Mouse (Mus musculus) intestine, embryonic 14.5 days (tissue): ENCODE measurements around the gene Sccpdh. TPM values are rescaled to one million over a fixed set of nuclear protein-coding genes. Genes with fewer than 3 reads are reported as not detected.
"Not testable (repeated sequence)": the region's sequence is repeated elsewhere in the genome, so short reads cannot be mapped to it uniquely, and the experiment has no call there.

Experiments used
- ATAC-seq: fragments of 200-750 bp; cut with Nextera tagmentation; replicated peaks from 2 replicates; pipeline ENCODE4 v1.8.0; 2017; ENCODE audit warnings: low read depth, moderate number of reproducible peaks, moderate TSS enrichment, moderate library complexity; ENCODE audit not compliant: low FRiP score, low TSS enrichment
- DNase-seq: peaks from one replicate; pipeline ENCODE4 v3.0.0-alpha.2; 2018; ENCODE audit warnings: low spot score
- H3K27ac ChIP-seq: fragments of 300-500 bp; sonication (generic); 2 replicates; pipeline ENCODE4 v1.5.1; 2014; ENCODE audit warnings: low read depth, mild to moderate bottlenecking, control low read depth
- H3K27me3 ChIP-seq: fragments of 300-500 bp; sonication (generic); replicated peaks from 2 replicates; pipeline ENCODE4 v1.6.1; 2014; ENCODE audit warnings: low read length, control low read depth; ENCODE audit not compliant: control insufficient read depth, insufficient read depth
- H3K36me3 ChIP-seq: fragments of 300-500 bp; sonication (generic); 2 replicates; pipeline ENCODE4 v1.6.1; 2014; ENCODE audit warnings: low read length, control low read depth; ENCODE audit not compliant: control insufficient read depth, insufficient read depth
- H3K4me1 ChIP-seq: fragments of 300-500 bp; sonication (generic); replicated peaks from 2 replicates; pipeline ENCODE4 v1.6.1; 2014; ENCODE audit warnings: low read length, control low read depth, mixed read lengths; ENCODE audit not compliant: control insufficient read depth, insufficient read depth
- H3K4me2 ChIP-seq: fragments of 300-500 bp; sonication (generic); 2 replicates; pipeline ENCODE4 v1.6.1; 2014; ENCODE audit warnings: low read length
- H3K4me3 ChIP-seq: fragments of 300-500 bp; sonication (generic); 2 replicates; pipeline ENCODE4 v1.5.1; 2014; ENCODE audit warnings: low read depth, low read length, control low read depth, mixed read lengths
- H3K9ac ChIP-seq: fragments of 300-500 bp; sonication (generic); 2 replicates; pipeline ENCODE4 v1.6.1; 2014; ENCODE audit warnings: mild to moderate bottlenecking, low read length
- H3K9me3 ChIP-seq: fragments of 300-500 bp; sonication (generic); 2 replicates; pipeline ENCODE4 v1.6.1; 2016; ENCODE audit warnings: low read length, control low read depth; ENCODE audit not compliant: control insufficient read depth
- WGBS: fragments of 180-500 bp; shearing (Covaris S2); extraction: QIAGEN DNeasy Blood & Tissue Kit; methylation state at CpG from one replicate; pipeline ENCODE4 v1.1.7; 2014; 5-methylcytosine and 5-hydroxymethylcytosine counted together
- polyA plus RNA-seq: library from polyadenylated mRNA; unstranded; fragments of >200 nt; fragmentation: Nextera tagmentation; extraction: Ambion mirVana; gene quantifications from 2 replicates; pipeline ENCODE4 v1.2.1, GENCODE M21; 2014

Sccpdh gene
- polyA plus RNA-seq, 1 experiment from 2014 or later, result 56.3 TPM

DNA sequence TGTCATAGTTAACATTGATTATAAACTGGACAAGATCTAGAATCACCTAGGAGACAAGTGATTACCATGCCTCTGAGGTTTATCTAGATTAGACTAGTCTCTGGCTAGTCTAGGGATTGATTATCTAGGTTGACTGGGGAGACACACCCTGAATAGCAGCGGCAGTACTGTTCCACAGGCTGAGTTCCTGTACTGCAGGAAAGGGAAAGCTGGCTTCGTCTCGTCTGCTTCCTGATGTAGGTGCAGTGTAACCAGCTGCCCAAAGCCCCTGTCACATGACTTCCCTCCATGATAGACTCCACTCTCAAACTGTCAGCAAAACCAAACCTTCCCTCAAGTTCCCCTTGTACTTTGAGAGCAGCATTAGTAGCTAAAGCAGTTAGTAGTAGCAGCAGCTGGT lies 36.1 kb downstream of the Sccpdh start:
- H3K9ac ChIP-seq, result no peak overlapping the region
- H3K4me2 ChIP-seq, result no peak overlapping the region
- 50% methylated on average over 3 of the region's 3 CpGs for WGBS
- DNase-seq, result no peak
- no peaks in the 10 kb centered on the region for H3K27me3 ChIP-seq
- no peak overlapping the region for H3K4me3 ChIP-seq
- H3K27ac ChIP-seq, result no peak overlapping the region
- H3K4me1 ChIP-seq, result no peaks in the 10 kb centered on the region
- H3K36me3 ChIP-seq, result no peaks in the 10 kb centered on the region
- no peak for ATAC-seq
- no peaks in the 10 kb centered on the region for H3K9me3 ChIP-seq

DNA sequence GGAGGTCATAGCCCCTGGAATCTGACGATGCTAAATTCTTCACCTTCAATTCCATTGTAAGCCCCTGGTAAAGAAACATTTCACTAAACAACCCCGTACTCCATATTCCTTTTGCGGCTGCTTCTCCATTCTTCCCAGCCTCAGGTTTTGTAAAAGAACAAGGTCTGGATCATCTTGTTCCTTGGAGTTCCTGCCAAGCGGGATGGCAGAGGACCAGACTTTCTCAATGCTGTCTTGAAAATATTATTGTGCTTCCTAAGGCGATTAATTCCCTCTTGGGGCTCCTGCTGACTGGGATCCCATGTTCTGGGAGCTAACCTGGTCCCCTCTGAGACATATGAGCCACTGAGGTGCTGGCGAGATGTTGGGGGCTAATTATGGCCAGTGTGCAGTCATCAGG lies 37.1 kb downstream of the Sccpdh start:
- DNase-seq, result no peak
- no peak overlapping the region for H3K4me2 ChIP-seq
- 88% methylated on average over 6 of the region's 6 CpGs for WGBS
- H3K4me3 ChIP-seq, result no peak overlapping the region
- H3K27ac ChIP-seq, result no peak overlapping the region
- no peak overlapping the region for H3K9ac ChIP-seq
- H3K4me1 ChIP-seq, result no peaks in the 10 kb centered on the region
- H3K36me3 ChIP-seq, result no peaks in the 10 kb centered on the region
- ATAC-seq, result no peak
- H3K9me3 ChIP-seq, result no peaks in the 10 kb centered on the region
- no peaks in the 10 kb centered on the region for H3K27me3 ChIP-seq

DNA sequence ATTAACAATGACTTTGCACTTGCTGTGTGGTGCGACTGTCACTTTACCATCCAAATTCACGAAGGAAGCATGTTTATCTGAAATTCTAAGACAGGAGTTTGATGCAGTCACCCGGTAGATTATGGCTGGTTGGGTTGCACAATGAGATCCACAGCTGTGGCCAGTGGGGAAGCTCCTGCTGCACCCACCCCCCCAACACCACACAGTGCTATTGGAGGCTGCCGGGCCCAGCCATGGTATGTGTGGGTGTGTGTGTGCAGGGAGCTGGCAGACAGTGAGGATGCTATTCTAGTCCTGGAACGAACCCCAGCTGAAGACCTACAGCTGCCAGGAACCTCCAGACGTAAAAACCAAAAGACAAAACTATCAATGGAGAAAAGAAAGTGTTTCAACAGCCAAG lies 41.4 kb downstream of the Sccpdh start:
- Histone ChIP-seq H3K4me2 (no peak overlapping the region), H3K27me3 (no peaks in the 10 kb centered on the region), H3K9ac (no peak overlapping the region), H3K9me3 (no peaks in the 10 kb centered on the region), H3K4me3 (no peak overlapping the region), H3K4me1 (no peaks in the 10 kb centered on the region), H3K27ac (no peak overlapping the region), H3K36me3 (no peaks in the 10 kb centered on the region)
- ATAC-seq (no peak), DNase-seq (no peak)
- WGBS, result 76% methylated on average over 6 of the region's 6 CpGs

GRCm38 (mm10) chr1:179710739-179711138 lies 42.7 kb downstream of the Sccpdh start:
- WGBS, result 84% methylated on average over 5 of the region's 5 CpGs
- H3K36me3 ChIP-seq, result no peaks in the 10 kb centered on the region
- ATAC-seq (no peak), DNase-seq (no peak)
- no peak overlapping the region for H3K9ac ChIP-seq
- no peak overlapping the region for H3K27ac ChIP-seq
- H3K4me2 ChIP-seq, result no peak overlapping the region
- H3K9me3 ChIP-seq, result no peaks in the 10 kb centered on the region
- H3K27me3 ChIP-seq, result no peaks in the 10 kb centered on the region
- no peak overlapping the region for H3K4me3 ChIP-seq
- no peaks in the 10 kb centered on the region for H3K4me1 ChIP-seq

DNA sequence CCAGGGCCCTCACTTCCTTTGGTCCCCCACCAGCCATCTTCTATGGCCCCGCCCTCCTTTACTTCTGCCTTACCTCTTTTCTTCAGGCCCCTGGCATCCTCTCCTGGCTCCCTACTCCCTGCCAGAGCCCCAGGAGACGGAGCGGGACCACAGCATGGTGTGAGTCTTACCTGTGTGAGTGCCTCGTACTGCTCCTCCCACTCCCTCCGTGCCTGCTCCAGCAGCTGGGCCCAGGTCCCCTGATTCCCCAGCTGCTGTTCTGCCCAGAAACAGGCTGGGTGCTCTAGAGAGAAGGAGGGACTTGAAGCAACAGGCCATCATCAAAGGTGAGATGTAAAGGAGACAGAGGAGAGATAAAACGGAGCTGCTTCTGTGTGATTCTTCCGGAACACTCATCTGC lies 44.6 kb downstream of the Sccpdh start:
- no peaks in the 10 kb centered on the region for H3K9me3 ChIP-seq
- H3K4me1 ChIP-seq, result no peaks in the 10 kb centered on the region
- no peak overlapping the region for H3K27ac ChIP-seq
- no peak overlapping the region for H3K4me2 ChIP-seq
- ATAC-seq (no peak), DNase-seq (no peak)
- H3K27me3 ChIP-seq, result no peaks in the 10 kb centered on the region
- H3K36me3 ChIP-seq, result no peaks in the 10 kb centered on the region
- no peak overlapping the region for H3K9ac ChIP-seq
- H3K4me3 ChIP-seq, result no peak overlapping the region
- WGBS, result 82% methylated on average over 7 of the region's 7 CpGs

DNA sequence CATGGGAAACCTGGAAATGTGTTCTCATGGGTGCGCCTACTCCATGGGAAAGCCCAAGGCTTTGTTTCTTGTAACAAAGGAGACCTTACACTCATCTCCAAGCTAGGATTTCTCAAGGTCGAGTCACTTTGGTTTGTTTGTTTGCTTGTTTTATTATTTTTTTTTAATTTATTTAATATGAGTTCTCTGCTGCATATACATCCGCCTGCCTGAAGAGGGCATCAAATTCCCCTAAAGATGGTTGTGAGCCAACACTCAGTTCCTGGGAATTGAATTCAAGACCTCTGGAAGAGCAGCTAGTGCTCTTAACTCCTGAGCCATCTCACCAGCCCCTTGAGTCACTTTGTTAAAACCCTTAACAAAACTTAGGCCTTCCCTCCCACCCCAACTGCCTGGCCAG lies 45.4 kb downstream of the Sccpdh start:
- Histone ChIP-seq H3K4me1 (no peaks in the 10 kb centered on the region), H3K36me3 (no peaks in the 10 kb centered on the region), H3K9ac (no peak overlapping the region), H3K9me3 (no peaks in the 10 kb centered on the region), H3K27ac (no peak overlapping the region), H3K27me3 (no peaks in the 10 kb centered on the region), H3K4me3 (no peak overlapping the region), H3K4me2 (no peak overlapping the region)
- no peak for DNase-seq
- 91% methylated on average over 3 of the region's 3 CpGs for WGBS
- no peak for ATAC-seq

DNA sequence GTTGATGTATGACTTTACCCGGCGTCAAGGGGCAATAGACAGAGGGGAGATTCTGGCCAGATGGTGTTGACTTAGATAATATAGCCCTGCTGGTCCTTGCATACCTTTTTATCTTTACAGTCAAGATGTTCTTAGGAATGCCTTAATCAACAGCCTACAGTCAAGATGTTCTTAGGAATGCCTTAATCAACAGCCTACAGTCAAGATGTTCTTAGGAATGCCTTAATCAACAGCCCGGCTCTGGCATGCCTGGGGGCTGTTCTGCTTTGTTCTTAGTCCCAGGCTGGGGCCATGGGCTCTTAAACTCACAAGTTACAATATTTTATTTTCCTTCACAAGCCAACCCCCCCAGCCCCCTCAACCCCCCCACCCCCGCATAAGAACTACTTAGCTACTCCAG lies 47.3 kb downstream of the Sccpdh start:
- H3K4me3 ChIP-seq, H3K4me2 ChIP-seq, H3K9me3 ChIP-seq, H3K9ac ChIP-seq, H3K27ac ChIP-seq, H3K27me3 ChIP-seq, H3K4me1 ChIP-seq, ATAC-seq, DNase-seq, H3K36me3 ChIP-seq: not testable (repeated sequence)
- 79% methylated on average over 2 of the region's 4 CpGs for WGBS

- Histone ChIP-seq H3K4me3 (no peak overlapping the region), H3K36me3 (no peaks in the 10 kb centered on the region), H3K27me3 (no peaks in the 10 kb centered on the region), H3K4me2 (no peak overlapping the region), H3K9ac (no peak overlapping the region), H3K4me1 (no peaks in the 10 kb centered on the region), H3K9me3 (no peaks in the 10 kb centered on the region), H3K27ac (no peak overlapping the region)
- DNase-seq (no peak), ATAC-seq (no peak)
- 95% methylated on average over 4 of the region's 4 CpGs for WGBS
These were observed 47.8 kb downstream of the Sccpdh start for GRCm38 (mm10) chr1:179715786-179716185.

- ATAC-seq, result no peak
- H3K4me1 ChIP-seq, result no peaks in the 10 kb centered on the region
- no peak overlapping the region for H3K27ac ChIP-seq
- no peak overlapping the region for H3K9ac ChIP-seq
- 61% methylated on average over 8 of the region's 8 CpGs for WGBS
- H3K36me3 ChIP-seq, result no peaks in the 10 kb centered on the region
- no peak overlapping the region for H3K4me3 ChIP-seq
- H3K9me3 ChIP-seq, result no peaks in the 10 kb centered on the region
- no peak for DNase-seq
- no peaks in the 10 kb centered on the region for H3K27me3 ChIP-seq
- no peak overlapping the region for H3K4me2 ChIP-seq
These were observed 54.9 kb downstream of the Sccpdh start for GRCm38 (mm10) chr1:179722811-179723469.
